Mouse (Mus musculus) right cerebral cortex, adult 2 months (tissue): ENCODE measurements at regions not wholly inside any gene's neighbourhood (a gene's known extent, or its start where the extent isn't known, plus 50 kb on each side); places are given as distances from the start of the nearest gene placed in this dataset.

Experiments
- DNase-seq, 2 experiments: peaks; one replicate each; pipeline ENCODE4 v3.0.0; 2021 to 2022; ENCODE audit warnings: low spot score in 2 of 2

DNA sequence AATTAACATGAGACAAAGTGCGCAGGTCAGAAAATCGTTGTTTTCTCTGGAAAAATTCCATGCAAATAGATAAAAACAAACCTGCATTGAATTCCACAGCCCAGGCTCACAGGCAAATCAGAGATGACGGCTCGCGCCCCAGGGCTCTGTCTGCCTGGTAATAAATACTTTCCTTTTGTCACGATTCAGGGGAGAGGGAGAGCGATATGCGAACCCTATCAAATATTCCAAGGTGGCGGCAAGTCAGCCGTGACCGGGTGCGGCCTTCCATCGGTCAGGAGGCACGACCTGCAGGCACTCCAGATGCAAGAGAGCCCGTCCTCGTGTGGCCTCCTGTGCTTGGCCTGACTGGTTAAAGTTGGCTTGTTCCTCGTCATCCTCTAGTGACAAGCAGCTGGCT lies 94.5 kb upstream of the Gsc start:
- DNase-seq: no peak

GRCm38 (mm10) chr12:104562961-104563360 lies 89.8 kb upstream of the Gsc start:
- DNase-seq: no peak

DNA sequence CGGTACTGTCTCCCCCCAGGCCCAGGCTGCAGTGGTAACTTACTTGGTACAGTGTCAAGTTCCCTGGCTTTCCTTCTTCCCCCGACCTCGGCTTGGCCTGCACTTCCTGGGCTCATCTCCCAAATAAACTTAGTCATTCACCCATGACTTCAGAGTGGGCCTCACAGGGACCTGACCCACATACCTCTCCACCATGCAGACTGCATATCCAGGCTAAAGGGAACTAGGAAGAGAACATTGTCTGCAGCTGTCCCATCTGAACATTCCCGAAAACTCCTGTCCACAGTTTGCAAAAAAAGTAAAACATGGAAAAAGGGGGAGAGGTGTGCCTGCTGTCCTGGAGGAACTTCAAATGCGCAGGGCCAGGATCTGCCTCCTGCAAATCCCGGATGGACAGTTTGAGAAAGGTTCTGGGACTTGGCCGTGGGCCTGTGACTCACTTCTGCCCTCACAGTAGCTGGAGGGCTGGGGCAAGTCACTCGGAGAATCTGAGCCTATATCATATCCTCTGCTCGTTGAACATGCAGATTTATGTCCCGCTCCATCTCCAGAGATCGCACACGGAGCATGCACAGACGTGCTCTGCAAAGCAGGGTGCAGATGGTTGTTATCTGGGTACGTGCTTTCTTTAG lies 87.9 kb upstream of the Gsc start:
- DNase-seq: no peak

GRCm38 (mm10) chr12:104557761-104558160 lies 84.6 kb upstream of the Gsc start:
- peak; percentile 39 to 59 for DNase-seq

GRCm38 (mm10) chr12:104557307-104557706 lies 84.2 kb upstream of the Gsc start:
- DNase-seq: no peak

DNA sequence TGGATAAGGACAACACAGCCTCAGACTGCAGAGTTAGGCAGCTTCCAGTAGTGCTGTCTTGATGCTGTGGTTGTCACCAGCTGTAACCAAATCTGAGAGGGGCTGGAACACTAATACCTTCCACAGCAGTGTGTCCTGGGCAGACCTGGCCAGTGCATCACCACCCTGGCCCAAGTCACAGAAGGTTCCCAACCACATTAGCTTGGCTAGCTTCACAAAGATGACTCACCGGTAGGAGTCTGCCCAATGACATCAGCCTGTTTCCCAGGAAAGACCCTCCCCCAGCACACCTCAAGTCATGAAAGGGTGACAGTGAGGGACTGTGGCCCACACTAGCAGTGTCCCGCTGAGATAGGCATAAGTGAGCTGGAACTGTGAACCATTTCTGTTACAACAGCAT lies 75.5 kb upstream of the Gsc start:
- DNase-seq: no peak

DNA sequence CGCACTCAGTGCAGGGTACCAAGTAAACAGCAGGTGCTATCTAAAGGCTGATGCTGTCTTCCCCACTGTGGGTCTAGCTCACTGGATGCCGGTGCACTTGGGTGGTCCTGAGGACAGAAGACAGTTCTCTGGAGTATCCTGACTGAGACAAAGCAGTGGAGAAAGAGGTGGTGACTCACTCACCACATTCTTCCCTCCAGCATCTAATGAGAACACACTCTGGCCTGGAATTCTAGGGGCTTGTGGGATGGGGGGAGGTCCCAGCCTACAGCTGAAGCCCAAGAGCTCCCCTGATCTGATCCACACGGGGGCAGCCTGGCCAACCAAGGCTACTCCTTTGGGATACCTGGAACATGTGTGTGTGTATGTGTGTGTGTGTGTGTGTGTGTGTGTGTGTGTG lies 74.4 kb upstream of the Gsc start:
- DNase-seq: no peak

- DNase-seq: no peak
These were observed 73.1 kb upstream of the Gsc start for GRCm38 (mm10) chr12:104545993-104546769.

- DNase-seq: no peak
These were observed 66.8 kb upstream of the Gsc start for GRCm38 (mm10) chr12:104539911-104540310.

GRCm38 (mm10) chr12:104538436-104538835 lies 65.3 kb upstream of the Gsc start:
- DNase-seq: no peak

DNA sequence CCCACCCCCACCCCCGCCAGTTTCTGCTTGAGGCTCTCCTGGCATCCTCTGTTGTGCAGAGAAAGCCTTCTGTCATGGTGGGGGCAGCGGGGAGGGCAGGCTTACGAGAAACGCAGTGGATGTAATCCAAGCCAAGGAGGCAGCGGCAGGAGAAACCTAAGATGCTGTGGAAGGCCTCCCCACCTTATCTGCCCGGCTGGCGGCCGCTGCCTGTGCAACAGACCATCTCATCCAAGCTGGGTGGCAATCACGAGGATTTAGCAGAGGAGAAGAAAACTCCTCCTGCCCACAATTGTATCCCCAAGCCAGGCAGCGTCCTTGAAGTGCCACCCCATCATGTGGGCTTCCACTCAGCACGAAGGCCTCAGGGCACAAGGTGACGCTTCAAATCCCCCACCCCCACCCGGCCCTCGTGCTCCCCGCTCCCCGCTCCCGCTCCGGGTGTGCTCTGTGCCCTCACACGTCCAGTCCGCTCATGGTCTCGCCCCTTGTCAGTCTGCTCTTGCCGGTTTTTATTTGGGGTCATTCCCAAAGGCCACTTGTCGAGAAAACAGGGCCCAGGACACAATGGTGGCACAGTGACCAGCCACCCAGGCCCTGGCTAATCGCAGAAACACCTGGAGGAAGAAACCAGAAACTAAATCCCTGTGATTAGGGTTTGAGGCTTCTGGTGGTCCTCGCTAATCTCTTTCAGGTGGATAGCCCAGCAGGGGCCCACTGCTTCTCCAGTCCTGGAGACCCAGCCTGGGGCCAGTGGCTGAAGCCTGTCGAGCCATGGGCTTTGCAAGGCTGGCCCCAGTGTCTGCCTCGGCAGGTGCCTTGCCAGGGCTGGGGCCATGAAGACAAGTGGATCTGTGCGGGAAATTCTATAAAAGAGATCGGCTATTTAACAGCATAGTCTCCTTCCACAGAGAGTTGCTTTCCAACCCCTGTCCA lies 58.6 kb upstream of the Gsc start:
- no peak for DNase-seq

GRCm38 (mm10) chr12:104530586-104530985 lies 57.5 kb upstream of the Gsc start:
- DNase-seq: no peak
